Mouse (Mus musculus) embryonic facial prominence, embryonic 12.5 days (tissue): ENCODE results near the gene Tmem43. TPM values are rescaled to one million over a fixed set of nuclear protein-coding genes. Genes with fewer than 3 reads are reported as not detected.
A peak's percentile ranks its signal among the peaks of the same experiment; 100 is the strongest.

Experiments
- ATAC-seq: fragments of 200-750 bp; cut with Nextera tagmentation; 2 replicates; pipeline ENCODE4 v1.8.0; 2017; ENCODE audit not compliant: insufficient number of reproducible peaks, insufficient read depth, low FRiP score, low TSS enrichment
- H3K27ac ChIP-seq: fragments of 300-500 bp; sonication (generic); 2 replicates; pipeline ENCODE4 v1.5.1; 2016; ENCODE audit warnings: mild to moderate bottlenecking
- H3K27me3 ChIP-seq: fragments of 300-500 bp; sonication (generic); 2 replicates; pipeline ENCODE4 v1.6.1; 2016; ENCODE audit warnings: mild to moderate bottlenecking, moderate library complexity
- H3K36me3 ChIP-seq: fragments of 300-500 bp; sonication (generic); 2 replicates; pipeline ENCODE4 v1.6.1; 2016; ENCODE audit warnings: mild to moderate bottlenecking
- H3K4me1 ChIP-seq: fragments of 300-500 bp; sonication (generic); 2 replicates; pipeline ENCODE4 v1.6.1; 2016
- H3K4me2 ChIP-seq: fragments of 300-500 bp; sonication (generic); replicated peaks from 2 replicates; pipeline ENCODE4 v1.6.1; 2016; ENCODE audit warnings: mild to moderate bottlenecking, moderate library complexity
- H3K4me3 ChIP-seq: fragments of 300-500 bp; sonication (generic); 2 replicates; pipeline ENCODE4 v1.5.1; 2016; ENCODE audit warnings: mild to moderate bottlenecking
- H3K9ac ChIP-seq: fragments of 300-500 bp; sonication (generic); 2 replicates; pipeline ENCODE4 v1.6.1; 2016; ENCODE audit warnings: mild to moderate bottlenecking, moderate library complexity
- H3K9me3 ChIP-seq: fragments of 300-500 bp; sonication (generic); 2 replicates; pipeline ENCODE4 v1.6.1; 2016; ENCODE audit warnings: mild to moderate bottlenecking, moderate library complexity
- WGBS: fragments of 180-500 bp; shearing (Covaris S2); methylation state at CpG from one replicate; pipeline ENCODE4 v1.1.7; 2016; 5-methylcytosine and 5-hydroxymethylcytosine counted together
- polyA plus RNA-seq: library from polyadenylated mRNA; unstranded; fragments of >200 nt; fragmentation: Nextera tagmentation; extraction: Ambion mirVana; gene quantifications from 2 replicates; pipeline ENCODE4 v1.2.1, GENCODE M21; 2016

Gene Tmem43
- polyA plus RNA-seq = 62.2 and 63.0 TPM in 2 replicates

GRCm38 (mm10) chr6:91472868-91473804, at the start of gene Tmem43, which contains the start of gene Chchd4:
Tmem43 (plus strand) TSS chr6:91473703.
Chchd4 (minus strand) TSS chr6:91473546.
- ATAC-seq = peak; percentile 95
- peak within 1 kb of the TSS; percentile 81 for H3K9ac ChIP-seq
- H3K36me3 ChIP-seq = peaks cover 21% of the 10 kb centered on the region
- H3K4me3 ChIP-seq = peak within 1 kb of the TSS; percentile 77
- no peaks in the 10 kb centered on the region for H3K27me3 ChIP-seq
- peak within 1 kb of the TSS; percentile 85 for H3K4me2 ChIP-seq
- peaks cover 22% of the 10 kb centered on the region for H3K4me1 ChIP-seq
- under 1% methylated on average over 74 of the region's 74 CpGs for whole genome bisulfite sequencing
- H3K27ac ChIP-seq = peak within 1 kb of the TSS; percentile 81
- no peaks in the 10 kb centered on the region for H3K9me3 ChIP-seq

GRCm38 (mm10) chr6:91424151-91424550, 49.4 kb upstream of the Tmem43 start:
- ATAC-seq = no peak
- Histone ChIP-seq H3K4me2 (no peak overlapping the region), H3K27me3 (no peaks in the 10 kb centered on the region), H3K36me3 (no peaks in the 10 kb centered on the region), H3K9me3 (no peaks in the 10 kb centered on the region), H3K4me1 (no peaks in the 10 kb centered on the region), H3K27ac (no peak overlapping the region), H3K4me3 (no peak overlapping the region), H3K9ac (no peak overlapping the region)
- 64% methylated on average over 4 of the region's 4 CpGs for WGBS

GRCm38 (mm10) chr6:91440474-91441144, 32.9 kb upstream of the Tmem43 start:
- peak overlapping the region; percentile 75; the same call in 1 of the 2 replicates for H3K27ac ChIP-seq
- 2% methylated on average over 30 of the region's 30 CpGs for WGBS

GRCm38 (mm10) chr6:91441145-91441662, 32.3 kb upstream of the Tmem43 start:
- Histone ChIP-seq H3K36me3 (no peaks in the 10 kb centered on the region), H3K4me3 (peak overlapping the region; percentile 59), H3K27me3 (no peaks in the 10 kb centered on the region), H3K9me3 (no peaks in the 10 kb centered on the region), H3K27ac (peak overlapping the region; percentile 75; the same call in 1 of the 2 replicates), H3K9ac (peak overlapping the region; percentile 68), H3K4me1 (peaks cover 7% of the 10 kb centered on the region; the same call in 1 of the 2 replicates), H3K4me2 (peak overlapping the region; percentile 79)
- ATAC-seq = 0 out of 2 replicates have a peak, but pooled peaks have one; percentile 13
- WGBS = 3% methylated on average over 19 of the region's 19 CpGs

More at GRCm38 (mm10) chr6:91440474-91441144, 32.9 kb upstream of the Tmem43 start:
- Histone ChIP-seq H3K4me1 (peaks cover 7% of the 10 kb centered on the region; the same call in 1 of the 2 replicates), H3K4me3 (peak overlapping the region; percentile 59), H3K36me3 (no peaks in the 10 kb centered on the region), H3K9me3 (no peaks in the 10 kb centered on the region), H3K9ac (peak overlapping the region; percentile 68), H3K4me2 (peak overlapping the region; percentile 79), H3K27me3 (no peaks in the 10 kb centered on the region)
- ATAC-seq = peak; percentile 79

GRCm38 (mm10) chr6:91445316-91445715, 28.2 kb upstream of the Tmem43 start:
- 72% methylated on average over 3 of the region's 3 CpGs for WGBS
- ATAC-seq = no peak
- H3K4me2 ChIP-seq = no peak overlapping the region

GRCm38 (mm10) chr6:91449472-91450225, 23.9 kb upstream of the Tmem43 start:
- Histone ChIP-seq H3K27me3 (peaks cover 3% of the 10 kb centered on the region; the same call in 1 of the 2 replicates), H3K27ac (no peak overlapping the region), H3K9me3 (no peaks in the 10 kb centered on the region), H3K36me3 (no peaks in the 10 kb centered on the region), H3K9ac (no peak overlapping the region), H3K4me1 (no peaks in the 10 kb centered on the region), H3K4me3 (no peak overlapping the region), H3K4me2 (no peak overlapping the region)
- 63% methylated on average over 3 of the region's 3 CpGs for WGBS
- no peak for ATAC-seq

More at GRCm38 (mm10) chr6:91445316-91445715, 28.2 kb upstream of the Tmem43 start:
- Histone ChIP-seq H3K36me3 (no peaks in the 10 kb centered on the region), H3K4me1 (peaks cover 7% of the 10 kb centered on the region; the same call in 1 of the 2 replicates), H3K27ac (no peak overlapping the region), H3K9ac (no peak overlapping the region), H3K9me3 (no peaks in the 10 kb centered on the region), H3K4me3 (no peak overlapping the region), H3K27me3 (peaks cover 3% of the 10 kb centered on the region; the same call in 1 of the 2 replicates)

- no peaks in the 10 kb centered on the region for H3K36me3 ChIP-seq
- 50% methylated on average over 1 of the region's 1 CpGs for WGBS
- H3K4me3 ChIP-seq = no peak overlapping the region
- H3K27me3 ChIP-seq = peaks cover 3% of the 10 kb centered on the region; the same call in 1 of the 2 replicates
- H3K9me3 ChIP-seq = no peaks in the 10 kb centered on the region
- H3K4me2 ChIP-seq = no peak overlapping the region
- no peak for ATAC-seq
- no peak overlapping the region for H3K9ac ChIP-seq
- no peak overlapping the region for H3K27ac ChIP-seq
- no peaks in the 10 kb centered on the region for H3K4me1 ChIP-seq
These were observed 21.4 kb upstream of the Tmem43 start for GRCm38 (mm10) chr6:91452056-91452455.

GRCm38 (mm10) chr6:91454546-91454945, 19.0 kb upstream of the Tmem43 start:
- Histone ChIP-seq H3K4me2 (no peak overlapping the region), H3K4me3 (no peak overlapping the region), H3K9me3 (no peaks in the 10 kb centered on the region), H3K27ac (no peak overlapping the region), H3K9ac (no peak overlapping the region), H3K4me1 (no peaks in the 10 kb centered on the region), H3K27me3 (no peaks in the 10 kb centered on the region; the same call in 1 of the 2 replicates), H3K36me3 (no peaks in the 10 kb centered on the region)
- ATAC-seq = no peak
- WGBS = 35% methylated on average over 5 of the region's 5 CpGs

- H3K27me3 ChIP-seq = no peaks in the 10 kb centered on the region
- ATAC-seq = no peak
- no peaks in the 10 kb centered on the region for H3K4me1 ChIP-seq
- WGBS = 89% methylated on average over 1 of the region's 1 CpGs
- H3K4me3 ChIP-seq = no peak overlapping the region
- no peak overlapping the region for H3K27ac ChIP-seq
- no peaks in the 10 kb centered on the region for H3K9me3 ChIP-seq
- no peak overlapping the region for H3K9ac ChIP-seq
- no peak overlapping the region for H3K4me2 ChIP-seq
- peaks cover 12% of the 10 kb centered on the region for H3K36me3 ChIP-seq
These were observed 14.0 kb upstream of the Tmem43 start for GRCm38 (mm10) chr6:91459471-91459870.

GRCm38 (mm10) chr6:91465756-91466155, 7.7 kb upstream of the Tmem43 start:
- Histone ChIP-seq H3K9me3 (no peaks in the 10 kb centered on the region), H3K36me3 (peaks cover 45% of the 10 kb centered on the region), H3K4me2 (no peak overlapping the region), H3K9ac (no peak overlapping the region), H3K27ac (no peak overlapping the region), H3K27me3 (no peaks in the 10 kb centered on the region), H3K4me3 (no peak overlapping the region), H3K4me1 (no peaks in the 10 kb centered on the region)
- ATAC-seq = no peak
- WGBS = 86% methylated on average over 2 of the region's 2 CpGs

- H3K4me1 ChIP-seq = peaks cover 6% of the 10 kb centered on the region
- no peak overlapping the region for H3K4me2 ChIP-seq
- no peak overlapping the region for H3K4me3 ChIP-seq
- H3K9me3 ChIP-seq = no peaks in the 10 kb centered on the region
- WGBS = 91% methylated on average over 1 of the region's 1 CpGs
- ATAC-seq = no peak
- H3K27me3 ChIP-seq = no peaks in the 10 kb centered on the region
- no peak overlapping the region for H3K27ac ChIP-seq
- H3K9ac ChIP-seq = no peak overlapping the region
- peaks cover 45% of the 10 kb centered on the region for H3K36me3 ChIP-seq
These were observed 6.4 kb upstream of the Tmem43 start for GRCm38 (mm10) chr6:91467106-91467505.
